Mouse (Mus musculus) retina, postnatal 7 days (tissue): ENCODE results near the gene Focad.

Experiments used
- DNase-seq: peaks from one replicate; pipeline ENCODE4 v3.0.0-alpha.2; 2012; ENCODE audit warnings: low read depth, low spot score

Focad gene

DNA sequence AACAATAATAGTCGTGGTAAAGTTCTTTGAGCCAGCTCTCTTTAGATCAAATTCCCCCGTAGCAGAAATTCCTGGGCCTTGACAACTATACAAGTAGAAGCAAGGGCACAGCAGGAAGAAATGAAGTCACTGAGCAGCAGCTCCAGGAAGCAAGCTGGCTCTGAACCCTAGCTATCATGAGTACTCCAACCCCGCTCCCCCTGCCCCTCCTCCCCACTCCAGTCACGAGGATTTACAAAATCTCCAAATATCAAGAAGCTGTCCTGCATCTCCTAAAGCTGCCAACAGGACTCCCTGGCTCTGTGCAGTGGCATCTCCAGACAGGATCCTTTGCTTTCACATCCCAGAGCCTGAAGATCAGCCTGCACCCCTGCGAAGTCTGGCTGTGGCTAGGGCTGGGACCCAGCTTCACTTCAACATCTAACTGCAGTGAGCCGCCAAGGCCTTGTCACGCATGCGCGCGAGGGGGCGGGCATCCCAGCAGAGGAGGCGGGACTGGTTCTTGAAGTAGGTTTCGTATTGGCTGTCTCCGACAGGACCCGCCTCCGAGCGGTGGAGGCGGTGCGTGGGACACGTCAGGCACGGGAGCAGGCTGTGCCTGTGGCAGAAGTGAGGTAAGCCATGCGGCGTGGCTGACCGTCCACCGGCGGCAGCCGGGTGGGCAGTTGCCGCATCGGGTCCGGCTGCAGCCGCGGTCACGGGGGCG lies at the start of gene Focad:
Gene Focad (plus strand): TSS at position 568 of the 706 bp plus-strand sequence.
- peak; percentile 93 for DNase-seq

DNA sequence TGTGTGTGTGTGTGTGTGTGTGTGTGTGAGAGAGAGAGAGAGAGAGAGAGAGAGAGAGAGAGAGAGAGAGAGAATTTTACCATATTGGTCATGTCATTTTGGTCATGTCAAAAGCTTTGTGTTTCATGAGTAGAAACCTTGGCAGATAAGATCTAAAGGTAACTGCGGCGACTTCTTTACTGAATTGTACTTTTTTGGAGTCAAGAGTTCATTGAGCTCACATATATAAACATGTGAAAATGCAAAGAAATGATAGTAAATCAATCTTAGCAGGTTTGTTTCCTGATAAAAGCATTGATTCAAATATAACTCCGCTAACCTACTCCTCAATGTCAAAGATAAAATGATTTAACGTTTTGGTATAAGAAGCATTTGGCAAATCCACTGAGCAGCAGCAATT lies 49.3 kb upstream of the Focad start:
- DNase-seq, result no peak

DNA sequence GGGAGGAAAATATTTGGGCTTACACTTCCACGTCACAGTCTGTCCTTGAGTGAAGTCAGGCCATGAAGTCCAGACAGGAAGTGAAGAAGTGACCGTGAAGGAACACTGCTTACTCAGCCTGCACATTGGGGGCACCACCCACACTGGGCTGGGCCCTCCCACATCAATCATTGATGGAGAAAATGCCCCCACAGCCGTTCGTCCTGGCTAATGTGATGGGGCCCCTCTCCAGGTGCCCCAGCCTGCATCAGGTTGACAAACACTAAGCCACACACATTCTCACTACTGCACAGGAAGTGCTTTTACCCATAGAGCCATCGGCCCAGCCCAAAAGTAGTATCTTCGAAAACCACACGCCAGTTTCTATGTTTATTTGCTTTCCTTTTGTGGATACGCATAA lies 48.1 kb upstream of the Focad start:
- no peak for DNase-seq

DNA sequence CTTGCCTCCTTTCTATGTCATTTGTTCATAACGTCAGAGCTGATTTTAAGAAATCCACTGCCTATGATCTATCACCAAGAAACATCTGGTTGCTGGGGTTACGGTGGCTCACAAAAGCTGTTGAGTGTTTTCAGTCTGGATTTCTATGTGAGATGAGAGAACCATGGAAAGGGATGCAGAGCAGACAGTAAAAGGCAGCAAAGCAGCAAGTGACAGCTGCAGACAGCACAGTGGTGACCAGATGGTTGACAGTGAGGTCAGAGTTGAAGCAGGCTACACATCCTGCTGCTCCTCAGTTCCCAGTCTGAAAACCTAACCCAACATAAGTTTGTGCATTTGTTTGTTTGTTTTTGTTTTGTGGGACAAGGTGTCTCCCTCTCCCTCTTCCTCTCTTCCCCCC lies 19.0 kb upstream of the Focad start:
- DNase-seq, result no peak

DNA sequence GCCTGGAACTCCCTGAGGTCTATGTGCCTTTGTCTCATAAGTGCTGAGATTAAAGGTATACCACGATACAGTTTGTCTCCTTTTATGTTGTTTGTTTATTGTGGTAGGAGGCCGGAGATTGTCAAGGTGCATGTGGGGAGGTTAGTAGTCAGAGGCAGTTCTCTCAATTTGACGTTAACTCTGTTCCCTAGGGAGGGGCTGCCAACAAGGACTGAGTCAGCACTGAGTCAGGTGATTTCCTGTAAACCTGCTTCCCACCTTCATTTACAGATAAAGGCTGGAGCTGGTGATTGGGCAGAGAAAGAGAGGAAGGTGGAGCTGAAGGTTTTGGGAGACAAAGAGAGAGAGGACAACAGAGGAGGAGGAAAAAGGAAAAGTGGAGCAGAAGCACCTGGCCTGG lies 15.4 kb upstream of the Focad start:
- no peak for DNase-seq

GRCm38 (mm10) chr4:88081417-88081816 lies 13.0 kb upstream of the Focad start:
- DNase-seq, result no peak

DNA sequence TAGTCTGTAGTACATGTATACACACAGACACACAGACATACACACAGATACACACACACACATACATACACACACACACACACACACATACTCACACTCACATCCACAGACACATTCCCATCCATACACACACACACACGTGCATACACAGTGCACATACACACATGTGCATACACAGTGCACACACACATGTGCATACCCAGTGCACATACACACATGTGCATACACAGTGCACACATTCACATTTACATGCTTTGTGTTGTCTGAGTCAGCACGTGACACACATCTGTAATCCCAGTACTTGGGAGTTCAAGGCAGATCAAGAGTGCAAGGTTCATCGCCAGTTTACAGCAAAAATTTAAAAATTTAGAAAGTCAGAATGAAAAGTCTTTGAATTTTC lies 12.5 kb upstream of the Focad start:
- DNase-seq, result no peak

- no peak for DNase-seq
Measured at GRCm38 (mm10) chr4:88082381-88082780, 12.0 kb upstream of the Focad start.

GRCm38 (mm10) chr4:88083781-88084180 lies 10.6 kb upstream of the Focad start:
- DNase-seq, result no peak

- DNase-seq, result no peak
Measured at GRCm38 (mm10) chr4:88090316-88090715, 4.1 kb upstream of the Focad start.

DNA sequence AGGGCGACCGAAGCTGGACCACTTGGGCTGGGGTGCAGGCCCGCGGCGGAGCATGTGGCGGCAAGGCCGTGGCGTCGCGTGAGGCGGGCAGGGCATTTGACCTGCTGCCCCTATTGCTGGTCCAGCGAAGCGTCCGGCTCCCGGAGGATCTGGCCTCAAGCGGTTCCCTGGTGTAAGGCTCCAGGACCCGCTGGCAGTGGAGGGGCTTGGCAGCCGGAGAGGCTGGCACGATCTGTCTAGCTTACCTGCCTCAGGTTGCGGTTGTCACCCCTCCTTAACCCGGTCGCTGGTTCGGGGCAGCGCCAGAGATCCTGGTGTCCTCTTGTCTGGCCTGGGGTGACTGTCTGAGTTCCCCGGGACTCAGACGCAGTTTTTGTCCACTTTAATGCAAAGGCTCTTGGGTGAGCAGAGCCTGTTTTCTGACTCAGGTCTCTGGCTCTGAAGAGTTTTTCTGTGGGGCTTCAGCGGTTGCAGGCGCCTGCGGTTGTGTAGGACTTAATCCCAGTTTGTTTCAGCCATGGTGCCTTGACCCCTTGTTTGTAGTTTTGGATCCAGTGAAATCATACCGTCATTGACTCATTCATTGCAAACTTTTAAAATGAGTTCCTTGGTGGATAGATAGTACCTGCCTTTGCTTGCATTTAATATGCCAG lies 465 bp downstream of the Focad start:
- DNase-seq, result peak; percentile 2

- no peak for DNase-seq
Measured at GRCm38 (mm10) chr4:88095693-88096092, 1.3 kb downstream of the Focad start.

DNA sequence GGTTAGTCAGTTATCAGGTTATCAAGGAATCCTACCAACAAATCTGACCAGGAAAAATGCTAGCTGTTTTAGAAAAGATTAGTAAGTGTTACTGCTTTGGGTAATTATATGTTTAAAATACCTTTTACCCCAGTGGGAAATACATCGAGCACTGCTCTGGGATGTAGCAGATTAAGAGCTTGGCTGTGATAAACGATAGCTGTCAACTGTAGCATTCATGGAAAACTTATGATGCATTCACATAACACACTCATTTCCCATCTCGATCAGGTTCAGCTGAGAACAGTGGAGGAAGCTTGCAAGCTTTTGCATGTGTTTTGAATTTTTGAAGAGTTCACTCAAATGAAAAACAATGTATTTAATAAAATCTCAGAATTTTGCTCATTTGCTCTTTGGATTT lies 14.2 kb downstream of the Focad start:
- DNase-seq, result no peak

GRCm38 (mm10) chr4:88117331-88117730 lies 22.9 kb downstream of the Focad start:
- DNase-seq, result no peak

GRCm38 (mm10) chr4:88117942-88118341 lies 23.5 kb downstream of the Focad start:
- DNase-seq, result no peak

DNA sequence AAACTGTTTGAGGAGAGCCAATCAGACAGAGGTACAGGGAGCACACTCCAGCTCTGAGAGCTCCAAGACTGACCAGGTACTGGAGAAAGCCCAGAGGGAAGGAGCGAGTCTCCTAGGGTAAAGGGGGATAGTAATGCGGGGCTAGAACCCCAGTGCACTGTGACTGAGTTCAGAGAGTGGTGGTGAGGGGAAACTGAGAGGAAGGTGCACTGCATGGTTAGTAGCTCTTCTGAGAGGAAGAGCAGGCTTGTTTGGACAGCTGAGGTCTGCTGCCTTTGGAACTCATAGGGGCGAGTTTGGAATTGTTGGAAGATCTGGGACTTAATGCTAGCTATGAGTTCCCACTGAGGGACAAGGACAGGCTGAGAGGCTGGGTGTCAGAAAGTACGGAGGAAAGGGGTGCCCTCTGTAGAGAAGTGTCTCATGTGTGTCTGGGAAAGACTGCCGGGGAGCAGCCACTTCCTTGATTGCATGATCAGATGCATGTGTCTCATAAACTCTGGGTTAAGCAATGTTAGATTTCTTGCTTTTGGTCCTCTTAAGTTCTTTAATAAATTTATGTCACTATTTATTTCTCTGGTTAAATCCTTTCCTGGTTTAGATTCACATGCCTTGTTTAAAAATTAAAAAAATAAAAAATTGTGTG lies 24.4 kb downstream of the Focad start:
- no peak for DNase-seq

DNA sequence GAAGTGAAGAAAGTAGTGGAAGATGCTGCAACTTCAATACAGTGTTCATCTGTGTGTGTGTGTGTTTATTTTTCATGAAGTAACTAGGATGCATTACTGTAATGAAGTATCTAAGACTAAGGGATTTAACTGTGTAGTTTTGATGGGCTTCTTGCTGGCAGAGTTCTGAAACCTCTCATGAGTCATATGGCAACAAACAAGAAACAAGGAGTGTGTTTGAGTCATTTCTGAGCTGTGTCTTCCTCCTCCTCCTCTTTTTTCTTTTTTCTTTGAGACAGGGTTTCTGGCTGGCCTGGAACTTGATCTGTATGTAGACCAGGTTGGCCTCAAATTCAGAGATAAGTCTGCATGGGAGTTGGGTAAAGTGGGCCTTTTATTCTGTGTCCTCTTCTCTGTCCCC lies 25.7 kb downstream of the Focad start:
- DNase-seq, result no peak

GRCm38 (mm10) chr4:88122472-88122871 lies 28.0 kb downstream of the Focad start:
- no peak for DNase-seq

DNA sequence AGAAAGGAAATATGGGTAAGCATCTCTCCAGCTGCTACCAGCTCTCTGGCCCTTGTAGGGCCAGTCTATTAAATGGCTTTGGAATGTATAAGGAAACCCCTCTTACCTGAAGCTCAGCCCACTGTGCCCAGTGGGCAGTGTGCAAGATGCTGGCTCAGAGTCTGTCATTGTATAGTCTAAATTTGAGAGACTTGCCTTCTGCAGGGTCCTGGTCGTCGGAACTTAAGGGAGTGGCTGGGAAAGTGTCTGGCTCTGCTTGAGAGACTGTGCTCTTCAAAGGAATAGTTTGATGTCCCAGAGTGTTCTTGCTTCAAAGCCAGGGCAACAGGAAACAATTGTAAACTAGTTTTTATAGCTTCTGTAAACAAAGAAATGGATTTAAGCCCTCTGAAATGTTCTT lies 41.5 kb downstream of the Focad start:
- DNase-seq, result no peak

- DNase-seq, result no peak
Measured at GRCm38 (mm10) chr4:88136528-88136927, 42.1 kb downstream of the Focad start.

- no peak for DNase-seq
Measured at GRCm38 (mm10) chr4:88138366-88138917, 44.0 kb downstream of the Focad start.

DNA sequence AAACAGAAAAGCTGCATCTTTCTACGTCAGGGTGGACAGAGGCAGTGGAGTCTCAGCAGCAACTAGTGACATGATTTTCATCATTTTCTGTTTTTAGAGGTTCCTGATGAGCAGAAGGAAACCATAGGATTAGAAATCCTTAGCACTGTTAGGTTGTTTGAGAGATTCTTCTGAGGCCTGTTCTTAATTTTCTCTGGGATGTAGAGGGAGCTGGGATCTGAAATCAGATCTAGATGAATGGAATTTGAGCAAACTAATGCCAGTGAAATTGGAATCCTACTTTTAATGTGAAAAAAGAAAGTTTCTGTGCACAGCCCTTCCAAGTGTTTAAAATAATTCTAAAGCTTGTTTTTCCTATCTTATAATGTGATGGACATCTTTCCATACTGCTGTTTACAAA lies 55.0 kb downstream of the Focad start:
- no peak for DNase-seq
